Mouse (Mus musculus) heart, embryonic 15.5 days (tissue): ENCODE measurements around the gene Tbx18. TPM values are rescaled to one million over a fixed set of nuclear protein-coding genes. Genes with fewer than 3 reads are reported as not detected.

ENCODE experiments used
- ATAC-seq: fragments of 200-750 bp; cut with Nextera tagmentation; replicated peaks from 2 replicates; pipeline ENCODE4 v1.8.0; 2017; ENCODE audit warnings: low read depth, moderate TSS enrichment; ENCODE audit not compliant: insufficient number of reproducible peaks, insufficient read depth, low FRiP score
- H3K27ac ChIP-seq: fragments of 300-500 bp; sonication (generic); 2 replicates; pipeline ENCODE4 v1.5.1; 2015; ENCODE audit warnings: mild to moderate bottlenecking, inconsistent platforms
- H3K27me3 ChIP-seq: fragments of 300-500 bp; sonication (generic); 2 replicates; pipeline ENCODE4 v1.6.1; 2015; ENCODE audit warnings: inconsistent platforms
- H3K36me3 ChIP-seq: fragments of 300-500 bp; sonication (generic); 2 replicates; pipeline ENCODE4 v1.6.1; 2015; ENCODE audit warnings: mild to moderate bottlenecking, inconsistent platforms
- H3K4me1 ChIP-seq: fragments of 300-500 bp; sonication (generic); replicated peaks from 2 replicates; pipeline ENCODE4 v1.6.1; 2015; ENCODE audit warnings: inconsistent platforms
- H3K4me2 ChIP-seq: fragments of 300-500 bp; sonication (generic); 2 replicates; pipeline ENCODE4 v1.6.1; 2015; ENCODE audit warnings: inconsistent platforms, mild to moderate bottlenecking, moderate library complexity
- H3K4me3 ChIP-seq: fragments of 300-500 bp; sonication (generic); 2 replicates; pipeline ENCODE4 v1.5.1; 2015; ENCODE audit warnings: mild to moderate bottlenecking, inconsistent platforms
- H3K9ac ChIP-seq: fragments of 300-500 bp; sonication (generic); 2 replicates; pipeline ENCODE4 v1.6.1; 2015; ENCODE audit warnings: mild to moderate bottlenecking, inconsistent platforms
- H3K9me3 ChIP-seq: fragments of 300-500 bp; sonication (generic); replicated peaks from 2 replicates; pipeline ENCODE4 v1.6.1; 2016; ENCODE audit warnings: inconsistent platforms
- WGBS: fragments of 180-500 bp; shearing (Covaris S2); methylation state at CpG from one replicate; pipeline ENCODE4 v1.1.7; 2015; ENCODE audit warnings: mixed read lengths; 5-methylcytosine and 5-hydroxymethylcytosine counted together
- polyA plus RNA-seq: library from polyadenylated mRNA; unstranded; fragments of >200 nt; fragmentation: Nextera tagmentation; extraction: Ambion mirVana; gene quantifications from 2 replicates; pipeline ENCODE4 v1.2.1, GENCODE M21; 2015

Tbx18 gene
- polyA plus RNA-seq, 1 experiment from 2014 or later: 9.1 TPM

DNA sequence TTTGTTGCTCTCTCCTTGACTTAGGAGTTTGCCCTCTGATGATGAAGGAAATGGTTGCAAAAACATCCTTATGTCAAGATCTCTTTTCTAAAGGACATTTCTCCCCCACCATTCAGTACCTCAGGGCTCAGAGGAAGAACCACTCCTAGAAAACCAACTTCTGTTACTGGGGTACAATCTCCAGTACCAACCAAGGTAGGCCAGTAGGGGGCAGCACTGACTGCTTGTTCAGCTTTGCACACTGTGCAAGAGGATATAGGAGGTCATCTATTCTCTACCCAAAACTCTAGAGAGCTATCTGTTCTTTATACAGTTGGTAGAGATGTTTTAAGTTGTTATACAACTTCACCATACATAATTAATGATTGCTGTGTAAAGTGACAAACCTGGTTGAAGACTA, 22.9 kb downstream of the Tbx18 start:
- H3K4me2 ChIP-seq: no peak overlapping the region
- H3K27me3 ChIP-seq: no peaks in the 10 kb centered on the region
- no peak overlapping the region for H3K27ac ChIP-seq
- H3K36me3 ChIP-seq: peaks cover 12% of the 10 kb centered on the region; the same call in 1 of the 2 replicates
- no peak for ATAC-seq
- H3K9me3 ChIP-seq: no peaks in the 10 kb centered on the region
- no peak overlapping the region for H3K9ac ChIP-seq
- H3K4me1 ChIP-seq: no peaks in the 10 kb centered on the region; the same call in 1 of the 2 replicates
- no peak overlapping the region for H3K4me3 ChIP-seq

- H3K27ac ChIP-seq: peak overlapping the region; percentile 68
- H3K4me1 ChIP-seq: peaks cover 7% of the 10 kb centered on the region
- 26% methylated on average over 2 of the region's 2 CpGs for WGBS
- H3K9me3 ChIP-seq: no peaks in the 10 kb centered on the region
- H3K36me3 ChIP-seq: peaks cover 12% of the 10 kb centered on the region; the same call in 1 of the 2 replicates
- no peak overlapping the region for H3K4me2 ChIP-seq
- H3K9ac ChIP-seq: no peak overlapping the region
- H3K4me3 ChIP-seq: no peak overlapping the region
- peak; percentile 64; the same call in 1 of the 2 replicates for ATAC-seq
- H3K27me3 ChIP-seq: no peaks in the 10 kb centered on the region
Observed at GRCm38 (mm10) chr9:87702267-87702666, 28.8 kb downstream of the Tbx18 start.

DNA sequence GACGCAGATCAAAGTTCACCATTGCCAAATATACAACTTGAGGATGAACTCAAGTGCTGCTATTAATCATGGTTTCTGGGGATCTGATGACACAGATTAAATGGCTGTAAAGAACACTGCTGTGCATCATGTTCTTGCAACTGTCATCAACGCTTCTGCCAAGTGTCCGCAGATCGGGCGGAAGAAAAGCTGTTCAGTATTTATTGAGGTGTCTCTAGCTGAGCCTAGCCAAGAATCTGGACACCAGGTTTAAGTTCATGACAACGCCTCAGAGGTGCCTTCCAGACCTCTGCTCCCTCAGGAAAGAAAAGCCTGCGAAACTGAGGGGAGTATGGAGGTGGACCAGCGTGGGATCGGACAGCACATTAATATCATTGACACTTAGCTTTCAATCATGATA, 44.1 kb downstream of the Tbx18 start:
- H3K9me3 ChIP-seq: no peaks in the 10 kb centered on the region
- H3K4me2 ChIP-seq: no peak overlapping the region
- H3K4me3 ChIP-seq: no peak overlapping the region
- H3K36me3 ChIP-seq: no peaks in the 10 kb centered on the region
- H3K27me3 ChIP-seq: no peaks in the 10 kb centered on the region
- no peak overlapping the region for H3K9ac ChIP-seq
- H3K27ac ChIP-seq: no peak overlapping the region
- H3K4me1 ChIP-seq: no peaks in the 10 kb centered on the region
- WGBS: 62% methylated on average over 9 of the region's 9 CpGs
- no peak for ATAC-seq

GRCm38 (mm10) chr9:87682247-87682646, 48.8 kb downstream of the Tbx18 start:
- WGBS: 55% methylated on average over 11 of the region's 11 CpGs
- H3K4me2 ChIP-seq: no peak overlapping the region

More at GRCm38 (mm10) chr9:87682247-87682646, 48.8 kb downstream of the Tbx18 start:
- H3K9ac ChIP-seq: no peak overlapping the region
- ATAC-seq: no peak
- no peaks in the 10 kb centered on the region for H3K36me3 ChIP-seq
- H3K4me1 ChIP-seq: no peaks in the 10 kb centered on the region
- H3K27me3 ChIP-seq: no peaks in the 10 kb centered on the region
- H3K9me3 ChIP-seq: no peaks in the 10 kb centered on the region
- H3K4me3 ChIP-seq: no peak overlapping the region
- H3K27ac ChIP-seq: no peak overlapping the region
